Mouse (Mus musculus) hindbrain, embryonic 13.5 days (tissue): ENCODE results near the gene Coro2a. TPM values are rescaled to one million over a fixed set of nuclear protein-coding genes. Genes with fewer than 3 reads are reported as not detected.

Experiments
- ATAC-seq: fragments of 200-750 bp; cut with Nextera tagmentation; 2 replicates; pipeline ENCODE4 v1.8.0; 2017; ENCODE audit warnings: moderate TSS enrichment; ENCODE audit not compliant: low FRiP score
- H3K27ac ChIP-seq: fragments of 300-500 bp; sonication (generic); 2 replicates; pipeline ENCODE4 v1.5.1; 2015; ENCODE audit warnings: inconsistent platforms, mild to moderate bottlenecking, moderate library complexity
- H3K27me3 ChIP-seq: fragments of 300-500 bp; sonication (generic); 2 replicates; pipeline ENCODE4 v1.6.1; 2015; ENCODE audit warnings: mild to moderate bottlenecking, inconsistent platforms
- H3K36me3 ChIP-seq: fragments of 300-500 bp; sonication (generic); 2 replicates; pipeline ENCODE4 v1.6.1; 2015; ENCODE audit warnings: mild to moderate bottlenecking, inconsistent platforms
- H3K4me1 ChIP-seq: fragments of 300-500 bp; sonication (generic); replicated peaks from 2 replicates; pipeline ENCODE4 v1.6.1; 2015; ENCODE audit warnings: inconsistent platforms
- H3K4me2 ChIP-seq: fragments of 300-500 bp; sonication (generic); 2 replicates; pipeline ENCODE4 v1.6.1; 2015; ENCODE audit warnings: inconsistent platforms, mild to moderate bottlenecking, moderate library complexity
- H3K4me3 ChIP-seq: fragments of 300-500 bp; sonication (generic); 2 replicates; pipeline ENCODE4 v1.5.1; 2015; ENCODE audit warnings: mild to moderate bottlenecking, inconsistent platforms
- H3K9ac ChIP-seq: fragments of 300-500 bp; sonication (generic); 2 replicates; pipeline ENCODE4 v1.6.1; 2015; ENCODE audit warnings: mild to moderate bottlenecking, inconsistent platforms
- H3K9me3 ChIP-seq: fragments of 300-500 bp; sonication (generic); 2 replicates; pipeline ENCODE4 v1.6.1; 2016; ENCODE audit warnings: inconsistent platforms
- WGBS: fragments of 180-500 bp; shearing (Covaris S2); methylation state at CpG from one replicate; pipeline ENCODE4 v1.1.7; 2015; 5-methylcytosine and 5-hydroxymethylcytosine counted together
- polyA plus RNA-seq: library from polyadenylated mRNA; unstranded; fragments of >200 nt; fragmentation: Nextera tagmentation; extraction: Ambion mirVana; gene quantifications from 2 replicates; pipeline ENCODE4 v1.2.1, GENCODE M21; 2015

Gene Coro2a
- polyA plus RNA-seq, 1 experiment from 2014 or later: 6.0 TPM

DNA sequence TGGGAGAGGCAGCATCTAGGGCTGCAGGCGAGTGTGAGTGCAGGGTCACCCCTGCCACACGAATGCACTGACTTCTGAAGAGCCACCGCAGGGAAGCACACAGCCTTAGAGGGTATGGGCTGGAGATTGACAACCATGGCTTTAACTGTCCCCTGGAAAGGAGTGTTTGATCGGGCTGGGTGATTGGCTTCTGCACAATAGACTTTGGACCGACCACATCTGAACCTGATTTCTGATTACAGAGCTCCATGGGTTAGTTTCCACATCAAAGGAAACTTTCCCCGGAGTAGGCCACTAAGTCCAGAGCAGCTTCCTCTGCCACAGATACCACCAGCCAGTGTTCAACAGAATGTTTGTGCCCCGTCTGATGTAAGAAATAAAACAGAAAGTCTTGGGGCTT, 72.3 kb downstream of the Coro2a start:
- Histone ChIP-seq H3K4me2 (no peak overlapping the region), H3K36me3 (no peaks in the 10 kb centered on the region), H3K4me3 (no peak overlapping the region), H3K9ac (no peak overlapping the region), H3K4me1 (peaks cover 12% of the 10 kb centered on the region), H3K9me3 (no peaks in the 10 kb centered on the region), H3K27me3 (peaks cover 31% of the 10 kb centered on the region), H3K27ac (no peak overlapping the region)
- 49% methylated on average over 7 of the region's 7 CpGs for WGBS
- no peak for ATAC-seq

DNA sequence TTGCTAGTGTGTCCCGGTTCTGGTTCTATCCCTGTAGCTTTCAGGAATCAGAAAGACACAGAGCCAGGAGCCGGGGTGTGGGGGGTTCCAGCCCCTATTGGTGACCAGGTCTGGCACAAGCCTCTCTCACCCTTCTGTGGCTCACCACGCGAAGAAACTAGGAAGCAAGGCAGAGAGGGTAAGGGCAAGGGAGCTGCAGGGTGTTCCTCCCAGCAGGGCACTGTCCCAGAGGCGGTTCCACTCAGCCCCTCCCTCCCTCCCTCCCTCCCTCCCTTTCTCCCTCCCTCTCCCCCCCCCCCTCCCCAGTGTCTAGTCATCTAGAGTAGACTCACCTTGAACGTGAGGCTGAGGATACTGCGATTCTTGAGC, 74.5 kb downstream of the Coro2a start:
- peaks cover 3% of the 10 kb centered on the region; the same call in 1 of the 2 replicates for H3K4me1 ChIP-seq
- H3K9ac ChIP-seq: 0 out of 2 replicates have a peak overlapping the region, but pooled peaks have one; percentile 5
- H3K4me3 ChIP-seq: no peak overlapping the region
- no peaks in the 10 kb centered on the region for H3K36me3 ChIP-seq
- H3K27me3 ChIP-seq: peaks cover 10% of the 10 kb centered on the region; the same call in 1 of the 2 replicates
- H3K9me3 ChIP-seq: no peaks in the 10 kb centered on the region
- H3K27ac ChIP-seq: no peak overlapping the region
- no peak for ATAC-seq
- H3K4me2 ChIP-seq: peak overlapping the region; percentile 46
- 7% methylated on average over 7 of the region's 7 CpGs for WGBS

DNA sequence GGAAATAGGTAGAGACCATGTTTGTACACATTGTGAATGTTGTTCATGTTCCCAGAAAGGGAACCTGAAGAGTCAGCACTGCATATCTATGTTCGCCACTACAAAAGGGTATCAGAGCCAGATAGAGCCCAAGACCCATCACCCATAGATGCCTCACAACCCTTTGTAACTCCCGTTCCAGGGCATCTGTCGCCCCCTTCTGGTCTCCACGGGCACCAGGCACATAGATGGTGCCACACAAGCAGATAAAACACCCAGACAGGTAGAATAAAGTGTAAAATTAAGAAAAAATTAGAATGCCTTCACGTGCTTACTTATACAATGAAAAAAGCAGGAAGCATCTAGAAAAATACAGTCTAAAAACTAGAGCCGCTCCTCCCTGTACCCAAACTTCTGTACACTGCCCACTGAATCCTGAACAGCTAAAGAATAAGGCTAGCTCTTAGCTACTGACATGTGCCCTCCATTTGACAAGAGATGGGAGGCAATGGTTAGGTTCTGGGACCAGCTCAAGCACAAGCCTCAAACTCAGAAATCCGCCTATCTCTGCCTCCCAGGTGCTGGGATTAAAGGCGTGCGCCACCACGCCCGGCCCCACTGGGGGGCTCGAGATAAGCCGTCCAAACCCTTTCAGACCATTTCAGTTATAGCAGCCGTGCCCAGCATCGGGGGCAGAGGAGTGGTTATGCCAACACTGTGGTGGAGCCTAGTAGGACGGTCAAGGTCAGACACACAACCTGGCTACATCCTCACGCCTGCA, 75.0 kb downstream of the Coro2a start:
- H3K9me3 ChIP-seq: no peaks in the 10 kb centered on the region
- 0 out of 2 replicates have a peak overlapping the region, but pooled peaks have one; percentile 5 for H3K9ac ChIP-seq
- peak overlapping the region; percentile 46 for H3K4me2 ChIP-seq
- H3K27ac ChIP-seq: no peak overlapping the region
- WGBS: 39% methylated on average over 17 of the region's 17 CpGs
- ATAC-seq: no peak
- H3K27me3 ChIP-seq: peaks cover 7% of the 10 kb centered on the region; the same call in 1 of the 2 replicates
- H3K4me1 ChIP-seq: peaks cover 3% of the 10 kb centered on the region; the same call in 1 of the 2 replicates
- no peaks in the 10 kb centered on the region for H3K36me3 ChIP-seq
- no peak overlapping the region for H3K4me3 ChIP-seq

DNA sequence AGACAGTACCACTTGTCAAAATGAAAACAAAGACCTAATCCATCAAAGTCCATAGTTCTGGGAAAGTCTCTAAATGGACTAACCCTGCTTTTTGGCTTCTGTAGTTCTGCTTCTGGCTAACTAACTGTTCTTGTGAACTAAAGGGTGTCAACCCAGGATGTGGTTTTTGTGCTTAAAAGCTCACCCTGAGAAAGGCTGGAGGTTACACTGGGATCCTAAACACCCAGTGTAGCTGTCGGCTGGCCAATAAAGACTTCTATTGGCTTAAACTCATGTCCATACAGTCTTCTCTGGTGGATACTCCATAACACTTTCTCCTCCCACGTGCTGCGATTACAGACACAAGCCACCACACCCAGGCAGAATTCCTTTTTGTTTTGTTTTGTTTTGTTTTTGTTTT, 75.8 kb downstream of the Coro2a start:
- Histone ChIP-seq H3K4me2 (no peak overlapping the region), H3K27me3 (peaks cover 7% of the 10 kb centered on the region; the same call in 1 of the 2 replicates), H3K36me3 (no peaks in the 10 kb centered on the region), H3K4me3 (no peak overlapping the region), H3K9ac (no peak overlapping the region), H3K9me3 (no peaks in the 10 kb centered on the region), H3K4me1 (peaks cover 3% of the 10 kb centered on the region; the same call in 1 of the 2 replicates), H3K27ac (no peak overlapping the region)
- ATAC-seq: no peak
- 95% methylated on average over 3 of the region's 3 CpGs for WGBS

DNA sequence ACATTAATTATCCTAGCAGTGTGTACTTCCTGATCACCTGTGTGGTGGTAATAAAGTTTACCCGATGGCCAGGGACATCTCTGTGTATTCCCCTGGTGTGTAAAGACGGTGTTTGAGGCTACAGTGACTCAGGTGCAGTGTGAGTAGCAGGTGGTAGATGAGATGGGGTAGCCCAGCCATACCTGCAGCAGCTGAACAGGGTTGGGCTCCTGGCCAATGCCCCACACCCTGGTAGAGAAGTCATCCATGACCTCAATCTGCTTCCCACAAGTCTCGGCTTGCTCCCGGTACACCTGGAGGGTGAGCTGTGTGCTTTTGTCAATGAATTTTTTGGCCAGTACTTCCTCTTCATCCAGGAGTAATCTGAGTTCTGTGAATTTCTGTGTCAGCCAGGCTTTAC, 78.7 kb downstream of the Coro2a start:
- Histone ChIP-seq H3K27ac (no peak overlapping the region), H3K36me3 (no peaks in the 10 kb centered on the region), H3K4me2 (no peak overlapping the region), H3K9ac (no peak overlapping the region), H3K9me3 (no peaks in the 10 kb centered on the region), H3K4me1 (peaks cover 3% of the 10 kb centered on the region; the same call in 1 of the 2 replicates), H3K4me3 (no peak overlapping the region), H3K27me3 (peaks cover 4% of the 10 kb centered on the region; the same call in 1 of the 2 replicates)
- ATAC-seq: no peak; the same call in 1 of the 2 replicates
- 88% methylated on average over 4 of the region's 4 CpGs for WGBS

DNA sequence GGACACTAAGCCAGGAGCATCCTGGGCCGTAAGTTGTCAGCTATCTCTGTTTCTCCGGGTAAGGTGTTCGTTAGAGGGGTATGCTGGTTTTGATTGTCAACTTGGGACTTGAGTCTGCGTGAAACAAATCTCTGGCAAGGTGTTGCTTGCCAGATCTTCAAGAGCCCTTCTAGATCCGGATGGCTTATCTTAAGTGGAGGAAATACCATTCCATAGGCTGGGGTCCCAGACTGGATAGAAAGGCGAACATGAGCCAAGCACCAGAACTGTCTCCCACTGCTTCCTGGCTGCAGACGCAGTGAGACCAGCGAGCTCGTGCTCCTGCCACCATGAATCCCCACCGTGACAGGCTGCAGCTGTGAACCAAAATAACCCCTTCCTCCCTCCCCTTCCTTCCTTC, 80.5 kb downstream of the Coro2a start:
- H3K9ac ChIP-seq: no peak overlapping the region
- H3K27me3 ChIP-seq: 0 out of 2 replicates have a peak, but pooled peaks cover 2% of the 10 kb centered on the region
- no peak overlapping the region for H3K27ac ChIP-seq

DNA sequence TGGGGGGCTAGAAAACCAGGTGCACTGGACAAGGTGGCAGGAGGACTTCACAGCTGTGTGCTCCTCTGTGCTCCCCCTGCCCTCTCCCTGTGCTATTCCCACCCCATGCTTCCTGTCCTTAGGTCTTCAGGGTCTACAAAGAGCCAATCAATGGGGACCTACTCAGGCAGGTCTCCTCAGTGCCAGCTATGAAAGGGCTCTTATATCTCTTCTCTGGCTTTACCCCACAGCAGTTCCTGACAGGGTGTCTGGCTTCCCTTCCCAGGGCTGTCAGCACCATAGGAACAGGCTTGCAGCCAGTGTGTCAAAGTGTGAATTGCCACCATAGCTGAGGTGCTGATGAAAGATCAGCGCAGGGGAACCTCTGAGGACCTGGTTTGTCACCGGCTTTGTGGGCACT, 81.5 kb downstream of the Coro2a start:
- Histone ChIP-seq H3K4me2 (no peak overlapping the region), H3K4me3 (no peak overlapping the region), H3K4me1 (no peaks in the 10 kb centered on the region), H3K27me3 (0 out of 2 replicates have a peak, but pooled peaks cover 2% of the 10 kb centered on the region), H3K9me3 (no peaks in the 10 kb centered on the region), H3K27ac (no peak overlapping the region), H3K9ac (no peak overlapping the region), H3K36me3 (no peaks in the 10 kb centered on the region)
- WGBS: 90% methylated on average over 2 of the region's 2 CpGs
- ATAC-seq: no peak

More for the DNA sequence above, 80.5 kb downstream of the Coro2a start:
- ATAC-seq: no peak
- Histone ChIP-seq H3K4me2 (no peak overlapping the region), H3K4me1 (no peaks in the 10 kb centered on the region), H3K36me3 (no peaks in the 10 kb centered on the region), H3K4me3 (no peak overlapping the region), H3K9me3 (no peaks in the 10 kb centered on the region)
- WGBS: 86% methylated on average over 10 of the region's 10 CpGs

DNA sequence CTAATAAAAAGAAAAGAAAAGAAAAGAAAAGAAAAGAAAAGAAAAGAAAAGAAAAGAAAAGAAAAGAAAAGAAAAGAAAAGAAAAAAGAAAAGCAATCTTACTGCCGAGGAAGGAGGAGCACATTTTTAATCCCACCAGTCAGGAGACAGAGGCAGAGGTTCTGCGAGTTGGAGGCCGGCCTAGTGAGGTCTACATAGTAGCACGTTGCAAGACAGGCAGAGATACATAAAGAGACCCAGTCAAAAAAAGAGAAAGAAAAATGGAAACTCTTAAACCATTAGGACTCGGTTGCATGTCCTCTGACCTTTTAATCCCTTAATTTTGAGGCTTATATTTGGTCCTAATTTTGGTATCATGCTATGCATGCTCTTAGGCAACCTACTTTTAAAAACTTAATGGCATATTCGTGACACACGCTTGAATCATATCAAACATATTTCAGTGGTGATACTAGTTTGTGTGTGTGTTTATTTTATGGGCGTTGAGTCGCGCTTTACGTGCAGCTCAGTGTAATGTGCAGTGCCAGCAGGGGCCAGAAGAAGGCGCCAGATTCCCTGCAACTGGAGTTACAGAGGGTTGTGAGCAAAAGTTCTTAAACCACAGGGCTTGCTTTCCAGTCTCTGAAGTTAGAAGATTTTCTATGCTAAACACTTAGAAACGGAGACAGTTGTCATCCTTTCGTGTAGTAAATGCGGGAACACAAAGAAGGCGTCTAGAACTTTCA, 94.1 kb downstream of the Coro2a start:
- H3K9me3 ChIP-seq: no peaks in the 10 kb centered on the region
- peaks cover 18% of the 10 kb centered on the region for H3K4me1 ChIP-seq
- peaks cover 13% of the 10 kb centered on the region for H3K36me3 ChIP-seq
- ATAC-seq: peak; percentile 47; the same call in 1 of the 2 replicates
- H3K27me3 ChIP-seq: peaks cover 25% of the 10 kb centered on the region
- no peak overlapping the region for H3K9ac ChIP-seq
- H3K27ac ChIP-seq: no peak overlapping the region
- 12% methylated on average over 16 of the region's 16 CpGs for WGBS
- peak overlapping the region; percentile 62 for H3K4me3 ChIP-seq
- peak overlapping the region; percentile 75 for H3K4me2 ChIP-seq

DNA sequence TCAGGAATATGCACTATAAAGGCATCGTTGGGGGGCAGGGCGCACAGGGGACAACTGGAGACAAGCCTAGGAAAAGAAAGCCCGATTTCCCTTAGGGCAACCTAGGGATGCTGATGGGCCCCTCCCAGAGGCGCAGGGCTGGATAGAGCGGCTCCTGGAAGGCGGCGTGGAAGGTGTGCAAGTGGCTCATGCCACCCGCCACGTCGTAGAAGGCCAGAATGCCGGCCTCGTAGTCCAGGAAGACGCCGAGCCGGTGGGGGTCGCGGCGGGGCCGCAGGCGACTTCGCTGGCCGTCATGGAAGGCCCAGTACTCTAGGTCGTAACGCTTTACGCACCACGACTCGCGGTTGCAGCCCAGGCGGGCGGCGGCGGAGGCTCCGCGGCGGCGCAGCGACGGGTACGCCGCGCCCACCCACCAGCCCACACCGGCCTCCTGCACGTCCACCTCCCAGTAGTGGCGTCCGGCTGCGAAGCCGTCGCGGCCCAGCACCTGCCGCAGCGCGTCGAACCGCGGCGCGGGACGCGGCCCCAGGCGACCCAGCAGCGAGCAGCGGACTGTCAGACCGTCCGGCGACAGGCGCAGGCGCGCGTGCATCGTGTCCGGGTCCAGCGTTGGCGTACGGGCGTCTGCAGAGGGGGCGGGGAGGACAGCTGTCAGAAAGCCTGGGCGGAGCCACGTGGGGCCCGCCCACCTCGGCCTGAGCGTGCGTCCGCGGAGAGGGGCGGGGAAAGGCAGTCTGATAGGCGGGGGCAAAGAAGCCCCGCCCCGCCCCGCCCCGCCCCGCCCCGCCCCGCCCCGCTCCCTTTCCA, 95.0 kb downstream of the Coro2a start:
- Histone ChIP-seq H3K9me3 (no peaks in the 10 kb centered on the region), H3K4me2 (peak overlapping the region; percentile 75), H3K27me3 (peaks cover 25% of the 10 kb centered on the region), H3K4me3 (peak overlapping the region; percentile 62), H3K4me1 (peaks cover 21% of the 10 kb centered on the region), H3K36me3 (peaks cover 22% of the 10 kb centered on the region), H3K27ac (peak overlapping the region; percentile 84), H3K9ac (peak overlapping the region; percentile 82)
- WGBS: under 1% methylated on average over 94 of the region's 94 CpGs
- ATAC-seq: peak; percentile 96

DNA sequence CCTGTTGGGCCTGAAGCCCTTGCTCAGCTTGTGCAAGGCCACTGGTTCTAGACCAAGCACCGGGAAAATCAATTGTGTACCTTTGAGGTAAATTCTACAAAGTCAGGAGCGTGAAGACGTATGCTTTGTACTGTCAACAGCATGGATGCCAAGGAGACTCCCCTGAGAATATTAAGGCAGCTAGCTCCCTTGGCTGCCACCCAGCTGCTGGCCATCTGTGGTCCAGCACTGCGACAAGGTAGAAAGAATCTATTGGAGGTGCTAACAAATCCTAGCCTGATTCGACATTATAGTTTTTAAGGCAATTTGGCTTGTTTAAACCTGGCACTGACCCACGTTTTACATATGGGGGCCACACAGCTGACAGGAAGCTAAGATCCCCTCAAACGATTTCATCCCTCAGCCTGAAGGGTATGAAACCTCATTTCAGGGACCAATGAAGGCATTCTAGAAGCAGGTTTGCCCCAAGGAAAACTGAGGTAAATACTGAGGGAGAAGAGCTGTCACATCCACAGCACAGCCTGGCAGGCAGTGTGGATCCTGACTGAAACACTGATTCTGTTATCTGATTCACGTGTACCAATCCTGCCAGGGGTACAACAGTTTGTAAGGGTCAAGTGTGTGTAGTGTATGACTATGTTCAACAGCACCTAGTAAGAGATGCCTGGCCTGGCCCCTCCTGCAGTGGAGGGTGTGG, 96.5 kb downstream of the Coro2a start:
- Histone ChIP-seq H3K4me1 (peaks cover 21% of the 10 kb centered on the region), H3K4me3 (no peak overlapping the region), H3K9ac (no peak overlapping the region), H3K4me2 (no peak overlapping the region), H3K9me3 (no peaks in the 10 kb centered on the region), H3K36me3 (peaks cover 34% of the 10 kb centered on the region), H3K27ac (no peak overlapping the region), H3K27me3 (peaks cover 36% of the 10 kb centered on the region)
- WGBS: 63% methylated on average over 8 of the region's 8 CpGs
- no peak for ATAC-seq

DNA sequence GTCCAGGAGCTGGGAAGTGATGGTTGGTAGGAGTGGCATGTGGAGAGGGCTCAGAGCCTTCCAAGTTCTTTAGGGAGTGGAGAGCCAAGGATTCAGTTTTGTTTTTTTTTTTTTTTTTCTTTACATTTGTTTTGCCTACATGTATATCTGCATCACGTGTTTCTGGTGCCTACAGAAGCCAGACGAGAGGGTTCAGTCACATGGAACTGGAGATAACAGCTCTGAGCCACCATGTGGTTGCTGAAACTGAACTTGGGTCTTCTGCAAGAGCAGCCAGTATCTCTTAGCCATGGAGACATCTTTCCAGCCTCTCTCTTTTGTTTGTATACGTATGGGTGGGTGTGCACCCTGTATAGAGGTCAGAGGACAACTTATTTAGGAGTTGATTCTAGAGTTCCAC, 98.1 kb downstream of the Coro2a start:
- Histone ChIP-seq H3K27ac (no peak overlapping the region), H3K4me3 (no peak overlapping the region), H3K4me1 (peaks cover 21% of the 10 kb centered on the region), H3K36me3 (peaks cover 47% of the 10 kb centered on the region), H3K4me2 (no peak overlapping the region), H3K9ac (no peak overlapping the region), H3K27me3 (peaks cover 39% of the 10 kb centered on the region), H3K9me3 (no peaks in the 10 kb centered on the region)
- 71% methylated on average over 3 of the region's 3 CpGs for WGBS
- no peak for ATAC-seq
